Mouse (Mus musculus) C2C12 (cell line): Measurements from ENCODE around the gene Pigq. TPM values are rescaled to one million over a fixed set of nuclear protein-coding genes. Genes with fewer than 3 reads are reported as not detected.
A peak's percentile ranks its signal among the peaks of the same experiment; 100 is the strongest.

Source experiments
- H3K27me3 ChIP-seq: one replicate; pipeline ENCODE4 v1.6.1; 2011; ENCODE audit not compliant: control insufficient read depth, insufficient read depth, insufficient read length
- H3K36me3 ChIP-seq: one replicate; pipeline ENCODE4 v1.6.1; 2011; ENCODE audit not compliant: control insufficient read depth, insufficient read depth
- H3K4me3 ChIP-seq: one replicate; pipeline ENCODE4 v1.5.1; 2011; ENCODE audit warnings: mild to moderate bottlenecking, control low read depth; ENCODE audit not compliant: poor library complexity, insufficient read depth, severe bottlenecking
- H3K79me2 ChIP-seq: one replicate; pipeline ENCODE4 v1.6.1; 2011; ENCODE audit not compliant: control insufficient read depth, insufficient read depth
- H3K79me3 ChIP-seq: one replicate; pipeline ENCODE4 v1.6.1; 2011; ENCODE audit warnings: low read depth, control low read depth
- H3ac ChIP-seq: one replicate; pipeline ENCODE3; 2011; ENCODE audit warnings: low read depth; ENCODE audit not compliant: control insufficient read depth, insufficient read length
- CEBPB ChIP-seq: IDR thresholded peaks from one replicate; pipeline ENCODE4 v1.6.1; 2011; ENCODE audit warnings: low read depth, mild to moderate bottlenecking, control low read depth, moderate library complexity
- CTCF ChIP-seq: IDR thresholded peaks from one replicate; pipeline ENCODE4 v1.5.1; 2011; ENCODE audit not compliant: control insufficient read depth, insufficient read depth, insufficient read length
- FOSL1 ChIP-seq: IDR thresholded peaks from one replicate; pipeline ENCODE4 v1.8.0; 2011; ENCODE audit warnings: mild to moderate bottlenecking, low read length; ENCODE audit not compliant: poor library complexity, insufficient read depth, severe bottlenecking
- MAX ChIP-seq: IDR thresholded peaks from one replicate; pipeline ENCODE4 v1.6.1; 2011; ENCODE audit warnings: mild to moderate bottlenecking, control low read depth
- MYOD1 ChIP-seq: IDR thresholded peaks from one replicate; pipeline ENCODE4 v1.6.1; 2011; ENCODE audit warnings: low read depth; ENCODE audit not compliant: control insufficient read depth, insufficient read length
- MYOG ChIP-seq: IDR thresholded peaks from one replicate; pipeline ENCODE4 v1.6.1; 2011; ENCODE audit not compliant: control insufficient read depth, insufficient read length; ENCODE audit errors: extremely low read depth
- USF1 ChIP-seq: IDR thresholded peaks from one replicate; pipeline ENCODE4 v1.6.1; 2011; ENCODE audit warnings: low read depth, mild to moderate bottlenecking, control low read depth, moderate library complexity
- polyA plus RNA-seq: library from polyadenylated mRNA; unstranded; fragments of >200 nt; fragmentation: generic; extraction: Trizol; gene quantifications from one replicate; pipeline ENCODE4 v1.2.1, GENCODE M21; 2012; ENCODE audit warnings: missing spikeins

Pigq gene
- polyA plus RNA-seq, 1 experiment = 43.5 TPM

GRCm38 (mm10) chr17:25879750-25880149 lies 65.0 kb downstream of the Pigq start:
- TF ChIP-seq MAX (no peak), CTCF (no peak), USF1 (no peak), FOSL1 (no peak), MYOD1 (no peak), CEBPB (no peak), MYOG (no peak)
- Histone ChIP-seq H3K4me3 (no peak overlapping the region), H3K27me3 (no peaks in the 10 kb centered on the region), H3K79me2 (peaks cover 8% of the 10 kb centered on the region), H3K36me3 (peaks cover 17% of the 10 kb centered on the region), H3ac (no peak overlapping the region), H3K79me3 (no peaks in the 10 kb centered on the region)

GRCm38 (mm10) chr17:25879261-25879660 lies 65.5 kb downstream of the Pigq start:
- TF ChIP-seq CTCF = peak; percentile 38
- no peak for TF ChIP-seq MAX
- Histone ChIP-seq H3K27me3 (no peaks in the 10 kb centered on the region), H3K79me2 (peaks cover 8% of the 10 kb centered on the region), H3K36me3 (peaks cover 17% of the 10 kb centered on the region), H3K4me3 (no peak overlapping the region), H3ac (no peak overlapping the region), H3K79me3 (no peaks in the 10 kb centered on the region)

- no peaks in the 10 kb centered on the region for H3K27me3 ChIP-seq
- no peak for TF ChIP-seq CEBPB
- no peak for TF ChIP-seq MYOD1
- TF ChIP-seq USF1 = no peak
- no peak for TF ChIP-seq FOSL1
- TF ChIP-seq MYOG = no peak
- TF ChIP-seq CTCF = no peak
- no peak for TF ChIP-seq MAX
- no peak overlapping the region for H3K4me3 ChIP-seq
Observed at GRCm38 (mm10) chr17:25878611-25879180, 66.0 kb downstream of the Pigq start.

GRCm38 (mm10) chr17:25877741-25878610 lies 66.8 kb downstream of the Pigq start:
- no peak overlapping the region for H3K4me3 ChIP-seq
- TF ChIP-seq FOSL1 (no peak), MYOG (no peak), CEBPB (no peak), CTCF (no peak), MYOD1 (no peak), MAX (no peak), USF1 (no peak)
- no peaks in the 10 kb centered on the region for H3K79me3 ChIP-seq

More at GRCm38 (mm10) chr17:25878611-25879180, 66.0 kb downstream of the Pigq start:
- Histone ChIP-seq H3ac (no peak overlapping the region), H3K79me2 (peaks cover 8% of the 10 kb centered on the region), H3K79me3 (no peaks in the 10 kb centered on the region), H3K36me3 (peaks cover 14% of the 10 kb centered on the region)

GRCm38 (mm10) chr17:25877025-25877424 lies 67.7 kb downstream of the Pigq start:
- peaks cover 8% of the 10 kb centered on the region for H3K79me2 ChIP-seq
- TF ChIP-seq MYOG (no peak), MAX (no peak), CTCF (no peak)
- no peak overlapping the region for H3K4me3 ChIP-seq
- H3K36me3 ChIP-seq = peaks cover 10% of the 10 kb centered on the region
- H3K79me3 ChIP-seq = no peaks in the 10 kb centered on the region
- no peaks in the 10 kb centered on the region for H3K27me3 ChIP-seq
- H3ac ChIP-seq = no peak overlapping the region

More at GRCm38 (mm10) chr17:25877741-25878610, 66.8 kb downstream of the Pigq start:
- Histone ChIP-seq H3K79me2 (peaks cover 8% of the 10 kb centered on the region), H3ac (no peak overlapping the region), H3K36me3 (peaks cover 10% of the 10 kb centered on the region), H3K27me3 (no peaks in the 10 kb centered on the region)

Other genes starting within 250 kb of the Pigq start
- not detected for gene Gng13, start 227.8 kb downstream of the Pigq start, polyA plus RNA-seq
- 22.8 TPM for gene Chtf18, start 217.5 kb downstream of the Pigq start, polyA plus RNA-seq
- 20.7 TPM for gene Rpusd1, start 217.3 kb downstream of the Pigq start, polyA plus RNA-seq
- gene Mslnl, start 208.9 kb downstream of the Pigq start, polyA plus RNA-seq = not detected
- gene Msln, start 190.6 kb downstream of the Pigq start, polyA plus RNA-seq = 6.1 TPM
- gene Narfl, start 171.2 kb downstream of the Pigq start, polyA plus RNA-seq = 19.3 TPM
- gene Haghl, start 159.3 kb downstream of the Pigq start, polyA plus RNA-seq = 14.4 TPM
- gene Ccdc78, start 158.4 kb downstream of the Pigq start, polyA plus RNA-seq = 0.12 TPM
- 46.0 TPM for gene Fam173a, start 152.0 kb downstream of the Pigq start, polyA plus RNA-seq
- not detected for gene AC134908.4, start 149.3 kb downstream of the Pigq start, polyA plus RNA-seq
- 64.0 TPM for gene Metrn, start 147.8 kb downstream of the Pigq start, polyA plus RNA-seq
- 5.7 TPM for gene Fbxl16, start 135.9 kb downstream of the Pigq start, polyA plus RNA-seq
- gene Wdr24, start 121.3 kb downstream of the Pigq start, polyA plus RNA-seq = 14.3 TPM
- gene Jmjd8, start 116.1 kb downstream of the Pigq start, polyA plus RNA-seq = 10.8 TPM
- 246 TPM for gene Stub1, start 111.5 kb downstream of the Pigq start, polyA plus RNA-seq
- gene Rhbdl1, start 107.6 kb downstream of the Pigq start, polyA plus RNA-seq = 0.40 TPM
- 0.89 TPM for gene Gm20683, start 103.2 kb downstream of the Pigq start, polyA plus RNA-seq
- 33.9 TPM for gene Rhot2, start 100.1 kb downstream of the Pigq start, polyA plus RNA-seq
- 16.7 TPM for gene Wdr90, start 83.4 kb downstream of the Pigq start, polyA plus RNA-seq
- gene Mcrip2, start 76.2 kb downstream of the Pigq start, polyA plus RNA-seq = 36.3 TPM
- 25.0 TPM for gene Mettl26, start 69.9 kb downstream of the Pigq start, polyA plus RNA-seq
- 0.34 TPM for gene Wfikkn1, start 64.1 kb downstream of the Pigq start, polyA plus RNA-seq
- 14.4 TPM for gene Rab40c, start 25.2 kb downstream of the Pigq start, polyA plus RNA-seq
- 0.46 TPM for gene Nhlrc4, start within 50 bp of the Pigq start, polyA plus RNA-seq
- gene A930017K11Rik, start 7.6 kb upstream of the Pigq start, polyA plus RNA-seq = 0.02 TPM
- 10.6 TPM for gene Capn15, start 40.9 kb upstream of the Pigq start, polyA plus RNA-seq
- gene Rab11fip3, start 124.6 kb upstream of the Pigq start, polyA plus RNA-seq = 15.2 TPM
- gene Decr2, start 145.4 kb upstream of the Pigq start, polyA plus RNA-seq = 3.9 TPM
- 34.0 TPM for gene Nme4, start 150.7 kb upstream of the Pigq start, polyA plus RNA-seq
- 1.5 TPM for gene Tmem8, start 168.4 kb upstream of the Pigq start, polyA plus RNA-seq
- gene Mrpl28, start 178.6 kb upstream of the Pigq start, polyA plus RNA-seq = 169 TPM
- 32.1 TPM for gene Axin1, start 193.8 kb upstream of the Pigq start, polyA plus RNA-seq